Mouse (Mus musculus): ENCODE data around the gene Dnajb3. TPM values are rescaled to one million over a fixed set of nuclear protein-coding genes. Genes with fewer than 3 reads are reported as not detected.

Gene Dnajb3
- total and polyA plus RNA-seq, 3 experiments, result not detected

GRCm38 (mm10) chr1:88206843-88207479, 1.4 kb upstream of the Dnajb3 start:
- in situ Hi-C loops (cut with MboI; ENCODE audit: low pct_ligation_motif_present, low pct_unique_long_range_greater_than_20kb, low sequenced_read_pairs), result no loop called here
- Histone ChIP-seq H3K79me2 (replicated peaks; ENCODE audit: control insufficient read depth, extremely low read depth, insufficient read depth, poor library complexity, severe bottlenecking) (no peaks in the 10 kb centered on the region), H3K27me3 (replicated peaks) (no peaks in the 10 kb centered on the region), H3K9me3 (replicated peaks; ENCODE audit: low read length) (peaks cover 10% of the 10 kb centered on the region), H3K9ac (ENCODE audit: insufficient read depth, low read depth) (no peak overlapping the region), H3K4me1 (ENCODE audit: control insufficient read depth in 1 of 2, insufficient read depth in 2 of 2) (no peaks in the 10 kb centered on the region), H3K27ac (ENCODE audit: insufficient read depth, low read depth) (no peak overlapping the region), H3K4me3 (replicated peaks in 1 of 3; ENCODE audit: low read depth in 2 of 3, low read length in 2 of 3, poor library complexity in 1 of 3) (no peak overlapping the region), H3K4me2 (ENCODE audit: insufficient read depth, low read depth, poor library complexity, severe bottlenecking) (no peak overlapping the region), H3K36me3 (replicated peaks in 1 of 2; ENCODE audit: control insufficient read depth in 1 of 2, insufficient read depth in 1 of 2, low read length in 1 of 2) (peaks cover 0 to 6% of the 10 kb centered on the region in 2 experiments)
- no peak for DNase-seq (ENCODE audit: extremely low read depth)
- no peak for TF ChIP-seq SMC3 (IDR thresholded peaks at IDR 0.05; ENCODE audit: low read depth, low read length)
- no peak for TF ChIP-seq RCOR1 (conservative IDR thresholded peaks at IDR 0.05; ENCODE audit: low read depth, low read length)
- TF ChIP-seq ZC3H11A (IDR thresholded peaks at IDR 0.05; ENCODE audit: low read depth, low read length), result no peak
- TF ChIP-seq USF2 (conservative IDR thresholded peaks at IDR 0.05; ENCODE audit: low read depth, low read length), result no peak
- no peak for TF ChIP-seq ZKSCAN1 (IDR thresholded peaks at IDR 0.05; ENCODE audit: borderline replicate concordance, low read depth, low read length)
- no peak for TF ChIP-seq ZNF384 (IDR thresholded peaks at IDR 0.05; ENCODE audit: low read depth, low read length)
- no peak for TF ChIP-seq SIN3A (IDR thresholded peaks at IDR 0.05; ENCODE audit: low read length)
- no peak for TF ChIP-seq PAX5 (IDR thresholded peaks at IDR 0.05; ENCODE audit: low read length)
- TF ChIP-seq ZMIZ1 (IDR thresholded peaks at IDR 0.05; ENCODE audit: low read depth, low read length), result no peak
- no peak for TF ChIP-seq MYC (IDR thresholded peaks at IDR 0.05; ENCODE audit: low read depth, low read length)
- no peak for TF ChIP-seq E2F4 (IDR thresholded peaks at IDR 0.05; ENCODE audit: insufficient replicate concordance, low read depth, low read length)
- TF ChIP-seq TBP (conservative IDR thresholded peaks at IDR 0.05; ENCODE audit: low read depth, low read length), result no peak
- TF ChIP-seq USF1 (IDR thresholded peaks at IDR 0.05; ENCODE audit: low read depth, low read length), result no peak
- no peak for TF ChIP-seq JUND (conservative IDR thresholded peaks at IDR 0.05; ENCODE audit: low read depth, low read length)
- TF ChIP-seq MAFK (IDR thresholded peaks at IDR 0.05; ENCODE audit: insufficient replicate concordance, low read length), result no peak
- no peak for TF ChIP-seq JUN (IDR thresholded peaks at IDR 0.05; ENCODE audit: insufficient read depth, low read depth, low read length)
- TF ChIP-seq NELFE (IDR thresholded peaks at IDR 0.05; ENCODE audit: low read depth, low read length), result no peak
- TF ChIP-seq TCF12 (IDR thresholded peaks at IDR 0.05; ENCODE audit: low read depth, low read length), result no peak
- TF ChIP-seq GABPA (IDR thresholded peaks at IDR 0.05; ENCODE audit: insufficient replicate concordance, low read depth, low read length), result no peak
- no peak for TF ChIP-seq HCFC1 (IDR thresholded peaks at IDR 0.05; ENCODE audit: low read depth, low read length)
- dilution Hi-C loops (cut with MboI; ENCODE audit: extremely low pct_ligation_motif_present, extremely low pct_unique_long_range_greater_than_20kb, low sequenced_read_pairs), result no loop called here

- TF ChIP-seq BHLHE40 (IDR thresholded peaks at IDR 0.05; ENCODE audit: low read depth, low read length), result no peak
- no peak for TF ChIP-seq MAZ (IDR thresholded peaks at IDR 0.05; ENCODE audit: low read depth, low read length)
- TF ChIP-seq CHD1 (IDR thresholded peaks at IDR 0.05; ENCODE audit: low read depth, low read length), result no peak
- TF ChIP-seq EP300 (IDR thresholded peaks at IDR 0.05; ENCODE audit: low read length), result no peak
- Histone ChIP-seq H3K36me3 (replicated peaks in 1 of 2; ENCODE audit: control insufficient read depth in 1 of 2, insufficient read depth in 1 of 2, low read length in 1 of 2) (peaks cover 0 to 5% of the 10 kb centered on the region in 2 experiments), H3K4me2 (ENCODE audit: insufficient read depth, low read depth, poor library complexity, severe bottlenecking) (no peak within 1 kb of the TSS), H3K27ac (ENCODE audit: insufficient read depth, low read depth) (no peak within 1 kb of the TSS), H3K79me2 (replicated peaks; ENCODE audit: control insufficient read depth, extremely low read depth, insufficient read depth, poor library complexity, severe bottlenecking) (no peaks in the 10 kb centered on the region), H3K4me1 (ENCODE audit: control insufficient read depth in 1 of 2, insufficient read depth in 2 of 2) (peaks cover 0 to 11% of the 10 kb centered on the region in 2 experiments; a peak in 2 of 4 replicates), H3K9me3 (replicated peaks; ENCODE audit: low read length) (peaks cover 2% of the 10 kb centered on the region), H3K27me3 (replicated peaks) (no peaks in the 10 kb centered on the region), H3K4me3 (replicated peaks in 1 of 3; ENCODE audit: low read depth in 2 of 3, low read length in 2 of 3, poor library complexity in 1 of 3) (no peak within 1 kb of the TSS), H3K9ac (ENCODE audit: insufficient read depth, low read depth) (no peak within 1 kb of the TSS)
- in situ Hi-C loops (cut with MboI; ENCODE audit: low pct_ligation_motif_present, low pct_unique_long_range_greater_than_20kb, low sequenced_read_pairs), result no loop called here
- dilution Hi-C loops (cut with MboI; ENCODE audit: extremely low pct_ligation_motif_present, extremely low pct_unique_long_range_greater_than_20kb, low sequenced_read_pairs), result no loop called here
- DNase-seq (ENCODE audit: extremely low read depth), result no peak
Observed at GRCm38 (mm10) chr1:88200456-88200855, 5.1 kb downstream of the Dnajb3 start, which contains the start of gene Ugt1a2. Ugt1a2 (plus strand) TSS chr1:88200601.

Measured in CH12.LX (cell line).